Mouse (Mus musculus) neural tube, embryonic 13.5 days (tissue): Measurements from ENCODE around the gene Lmna. TPM values are rescaled to one million over a fixed set of nuclear protein-coding genes. Genes with fewer than 3 reads are reported as not detected.

ENCODE experiments used
- ATAC-seq: fragments of 200-750 bp; cut with Nextera tagmentation; 2 replicates; pipeline ENCODE4 v1.8.0; 2017; ENCODE audit warnings: low read depth, mild to moderate bottlenecking, moderate TSS enrichment, moderate library complexity
- H3K27ac ChIP-seq: fragments of 300-500 bp; sonication (generic); replicated peaks from 2 replicates; pipeline ENCODE4 v1.5.1; 2015; ENCODE audit warnings: moderate library complexity, mild to moderate bottlenecking, inconsistent platforms
- H3K27me3 ChIP-seq: fragments of 300-500 bp; sonication (generic); 2 replicates; pipeline ENCODE4 v1.6.1; 2015; ENCODE audit warnings: mild to moderate bottlenecking, inconsistent platforms
- H3K36me3 ChIP-seq: fragments of 300-500 bp; sonication (generic); 2 replicates; pipeline ENCODE4 v1.6.1; 2015; ENCODE audit warnings: mild to moderate bottlenecking, inconsistent platforms
- H3K4me1 ChIP-seq: fragments of 300-500 bp; sonication (generic); replicated peaks from 2 replicates; pipeline ENCODE4 v1.6.1; 2015; ENCODE audit warnings: inconsistent platforms
- H3K4me2 ChIP-seq: fragments of 300-500 bp; sonication (generic); 2 replicates; pipeline ENCODE4 v1.6.1; 2015; ENCODE audit warnings: inconsistent platforms, mild to moderate bottlenecking, moderate library complexity
- H3K4me3 ChIP-seq: fragments of 300-500 bp; sonication (generic); 2 replicates; pipeline ENCODE4 v1.5.1; 2015; ENCODE audit warnings: mild to moderate bottlenecking, inconsistent platforms
- H3K9ac ChIP-seq: fragments of 300-500 bp; sonication (generic); 2 replicates; pipeline ENCODE4 v1.6.1; 2015; ENCODE audit warnings: moderate library complexity, mild to moderate bottlenecking, inconsistent platforms
- H3K9me3 ChIP-seq: fragments of 300-500 bp; sonication (generic); 2 replicates; pipeline ENCODE4 v1.6.1; 2016; ENCODE audit warnings: inconsistent platforms
- WGBS: fragments of 180-500 bp; shearing (Covaris S2); methylation state at CpG from one replicate; pipeline ENCODE4 v1.1.7; 2015; 5-methylcytosine and 5-hydroxymethylcytosine counted together
- polyA plus RNA-seq: library from polyadenylated mRNA; unstranded; fragments of >200 nt; fragmentation: Nextera tagmentation; extraction: Ambion mirVana; gene quantifications from 2 replicates; pipeline ENCODE4 v1.2.1, GENCODE M21; 2015

The Lmna gene
- polyA plus RNA-seq, 1 experiment from 2014 or later = 41.9 TPM

GRCm38 (mm10) chr3:88512896-88513545 lies 3.3 kb upstream of the Lmna start:
- Histone ChIP-seq H3K9ac (0 out of 2 replicates have a peak overlapping the region, but pooled peaks have one; percentile 31), H3K4me1 (peaks cover 45% of the 10 kb centered on the region), H3K4me3 (no peak overlapping the region), H3K9me3 (no peaks in the 10 kb centered on the region), H3K27me3 (no peaks in the 10 kb centered on the region), H3K4me2 (no peak overlapping the region), H3K27ac (peak overlapping the region; percentile 9; the same call in 1 of the 2 replicates), H3K36me3 (no peaks in the 10 kb centered on the region)
- no peak for ATAC-seq
- WGBS = 41% methylated on average over 14 of the region's 15 CpGs

- Histone ChIP-seq H3K27ac (peak overlapping the region; percentile 9; the same call in 1 of the 2 replicates), H3K27me3 (no peaks in the 10 kb centered on the region), H3K4me1 (peaks cover 45% of the 10 kb centered on the region), H3K36me3 (no peaks in the 10 kb centered on the region), H3K4me3 (no peak overlapping the region), H3K9me3 (no peaks in the 10 kb centered on the region), H3K9ac (0 out of 2 replicates have a peak overlapping the region, but pooled peaks have one; percentile 31), H3K4me2 (no peak overlapping the region)
- WGBS = 36% methylated on average over 6 of the region's 6 CpGs
- ATAC-seq = no peak
Observed at GRCm38 (mm10) chr3:88512141-88512895, 2.6 kb upstream of the Lmna start.

- WGBS = 66% methylated on average over 4 of the region's 4 CpGs
- Histone ChIP-seq H3K4me3 (no peak overlapping the region), H3K27ac (no peak overlapping the region), H3K4me2 (no peak overlapping the region), H3K36me3 (no peaks in the 10 kb centered on the region), H3K9me3 (no peaks in the 10 kb centered on the region), H3K9ac (no peak overlapping the region; the same call in 1 of the 2 replicates), H3K4me1 (peaks cover 45% of the 10 kb centered on the region), H3K27me3 (no peaks in the 10 kb centered on the region)
- no peak for ATAC-seq
Observed at GRCm38 (mm10) chr3:88511559-88511958, 1.8 kb upstream of the Lmna start.

- Histone ChIP-seq H3K4me2 (peak overlapping the region; percentile 59), H3K27ac (peak overlapping the region; percentile 92), H3K27me3 (no peaks in the 10 kb centered on the region), H3K9ac (peak overlapping the region; percentile 69), H3K4me1 (peaks cover 45% of the 10 kb centered on the region), H3K36me3 (no peaks in the 10 kb centered on the region), H3K4me3 (peak overlapping the region; percentile 36), H3K9me3 (no peaks in the 10 kb centered on the region)
- ATAC-seq = no peak; the same call in 1 of the 2 replicates
- WGBS = 51% methylated on average over 13 of the region's 13 CpGs
Observed at GRCm38 (mm10) chr3:88510421-88511289, 899 bp upstream of the Lmna start.

DNA sequence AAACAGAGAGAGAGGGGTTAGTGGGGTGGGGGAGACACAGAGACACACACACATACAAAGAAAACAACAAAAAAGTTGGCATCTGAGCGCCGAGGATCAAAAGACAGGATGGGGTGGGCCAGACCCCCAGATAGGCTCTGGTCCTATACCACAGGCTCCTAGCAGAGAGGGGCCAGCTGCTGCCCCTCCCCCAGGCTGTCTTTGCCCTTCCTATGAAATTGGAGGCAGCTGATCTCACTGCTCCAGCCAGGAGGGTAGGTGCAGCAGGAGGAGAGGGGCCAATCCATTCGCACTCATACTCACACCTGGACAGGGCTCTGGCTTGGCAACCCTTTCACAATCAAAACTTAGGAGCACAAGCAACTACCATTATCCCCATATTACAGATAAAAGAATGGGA lies 506 bp downstream of the Lmna start:
- Histone ChIP-seq H3K4me3 (peak overlapping the region; percentile 36), H3K9me3 (no peaks in the 10 kb centered on the region), H3K4me1 (peaks cover 43% of the 10 kb centered on the region), H3K27ac (peak overlapping the region; percentile 92), H3K4me2 (peak overlapping the region; percentile 59), H3K9ac (peak overlapping the region; percentile 69), H3K36me3 (no peaks in the 10 kb centered on the region), H3K27me3 (peaks cover 2% of the 10 kb centered on the region)
- WGBS = 58% methylated on average over 3 of the region's 3 CpGs
- peak; percentile 10; the same call in 1 of the 2 replicates for ATAC-seq

DNA sequence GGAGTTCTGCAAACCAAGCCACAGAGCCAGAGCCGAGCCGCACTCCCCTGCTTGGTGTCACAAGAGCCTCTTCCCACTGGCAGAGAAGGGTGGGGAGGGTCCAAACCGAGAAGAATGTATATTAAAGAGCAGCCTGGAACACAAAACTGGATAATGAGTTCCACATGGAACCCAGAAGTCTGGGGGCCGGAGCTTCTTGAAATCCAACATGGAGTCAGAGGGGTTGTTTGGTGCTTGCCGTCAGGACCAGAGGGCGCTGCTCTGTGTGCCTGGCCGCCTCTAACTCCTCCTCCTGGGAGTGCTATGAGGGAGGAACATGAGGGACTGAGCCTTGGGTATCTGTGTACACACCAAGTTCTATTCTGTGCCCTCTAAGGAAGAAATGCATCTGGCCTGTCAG lies 4.0 kb downstream of the Lmna start:
- ATAC-seq = no peak
- 43% methylated on average over 7 of the region's 7 CpGs for WGBS

DNA sequence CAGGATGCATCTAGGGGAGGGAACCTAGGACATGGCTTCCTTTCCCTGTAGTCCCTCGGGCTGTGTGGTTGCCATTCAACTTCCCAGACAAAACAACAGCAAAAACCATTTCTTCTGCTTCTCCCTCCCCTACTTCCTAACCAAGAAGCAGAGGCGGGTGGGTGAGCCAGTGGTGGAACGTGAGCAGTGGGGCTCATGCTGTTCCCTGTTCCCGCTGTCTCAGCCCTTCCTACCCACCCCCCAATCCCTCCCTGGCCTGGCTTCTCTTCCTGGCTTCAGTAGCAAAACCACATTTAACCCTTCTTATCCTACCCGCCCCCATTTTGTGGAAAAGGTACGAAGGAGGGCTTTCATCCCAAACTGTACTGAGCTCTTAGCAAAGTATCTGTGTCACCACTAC lies 4.7 kb downstream of the Lmna start:
- Histone ChIP-seq H3K27me3 (peaks cover 28% of the 10 kb centered on the region), H3K9ac (no peak overlapping the region), H3K36me3 (no peaks in the 10 kb centered on the region), H3K4me3 (no peak overlapping the region), H3K4me1 (peaks cover 42% of the 10 kb centered on the region), H3K4me2 (no peak overlapping the region), H3K9me3 (no peaks in the 10 kb centered on the region), H3K27ac (no peak overlapping the region)
- 76% methylated on average over 6 of the region's 6 CpGs for WGBS
- no peak for ATAC-seq

More for the DNA sequence above, 4.0 kb downstream of the Lmna start:
- peaks cover 46% of the 10 kb centered on the region for H3K4me1 ChIP-seq
- no peaks in the 10 kb centered on the region for H3K9me3 ChIP-seq
- H3K9ac ChIP-seq = no peak overlapping the region
- no peaks in the 10 kb centered on the region for H3K36me3 ChIP-seq
- H3K4me2 ChIP-seq = no peak overlapping the region
- H3K27ac ChIP-seq = no peak overlapping the region
- H3K4me3 ChIP-seq = no peak overlapping the region
- H3K27me3 ChIP-seq = peaks cover 26% of the 10 kb centered on the region

DNA sequence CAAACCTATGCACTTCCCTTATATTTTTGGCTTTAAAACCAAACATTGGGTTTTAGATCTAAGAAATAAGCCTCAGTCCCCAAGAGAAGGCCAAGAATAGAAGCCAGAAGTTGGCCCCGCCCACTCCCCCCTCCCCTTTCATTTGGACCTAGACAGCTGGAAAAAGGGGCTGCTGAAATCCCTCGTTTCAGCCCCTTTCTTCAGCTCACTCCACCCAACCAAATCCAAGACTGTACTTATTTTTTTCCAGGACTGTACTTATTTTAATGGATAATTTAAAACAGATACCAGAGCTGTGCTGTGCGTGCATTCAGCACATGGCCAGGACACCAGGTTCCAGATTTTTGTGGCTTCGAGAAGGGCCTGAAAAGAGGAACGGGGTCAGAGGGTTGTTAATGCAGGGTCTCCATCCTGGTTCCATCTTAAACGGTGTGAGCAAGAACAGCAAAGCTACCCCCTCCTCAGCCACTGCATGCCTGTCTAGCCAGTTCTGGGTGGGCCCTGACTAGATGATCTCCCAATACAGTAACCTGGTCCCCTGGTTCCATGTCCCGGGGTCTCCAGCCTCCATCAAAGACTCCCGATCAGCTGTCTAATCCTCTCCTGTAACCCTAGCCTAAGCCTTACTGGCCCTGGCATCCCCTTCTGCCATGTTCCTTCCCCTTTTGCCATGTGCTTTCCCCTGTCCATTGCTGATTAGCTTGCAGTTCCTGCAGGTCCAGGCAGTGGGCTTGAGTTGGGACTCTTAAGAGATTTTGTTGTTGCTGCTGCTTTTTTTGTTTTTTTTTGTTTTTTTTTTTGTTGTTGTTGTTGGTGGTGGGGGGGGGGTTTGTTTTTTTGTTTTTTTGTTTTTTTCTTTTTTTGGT lies 5.6 kb downstream of the Lmna start:
- peaks cover 28% of the 10 kb centered on the region for H3K27me3 ChIP-seq
- peak overlapping the region; percentile 98 for H3K4me2 ChIP-seq
- peaks cover 32% of the 10 kb centered on the region for H3K4me1 ChIP-seq
- WGBS = 49% methylated on average over 8 of the region's 8 CpGs
- no peak overlapping the region for H3K27ac ChIP-seq
- no peak overlapping the region for H3K4me3 ChIP-seq
- no peaks in the 10 kb centered on the region for H3K36me3 ChIP-seq
- no peak for ATAC-seq
- no peaks in the 10 kb centered on the region for H3K9me3 ChIP-seq
- H3K9ac ChIP-seq = no peak overlapping the region

GRCm38 (mm10) chr3:88503505-88503863 lies 6.3 kb downstream of the Lmna start:
- Histone ChIP-seq H3K27me3 (peaks cover 28% of the 10 kb centered on the region), H3K27ac (peak overlapping the region; percentile 56; the same call in 1 of the 2 replicates), H3K36me3 (no peaks in the 10 kb centered on the region), H3K9ac (peak overlapping the region; percentile 88; the same call in 1 of the 2 replicates), H3K4me2 (peak overlapping the region; percentile 98), H3K4me3 (peak overlapping the region; percentile 81), H3K4me1 (peaks cover 32% of the 10 kb centered on the region), H3K9me3 (no peaks in the 10 kb centered on the region)
- 21% methylated on average over 4 of the region's 4 CpGs for WGBS
- 0 out of 2 replicates have a peak, but pooled peaks have one; percentile 21 for ATAC-seq

DNA sequence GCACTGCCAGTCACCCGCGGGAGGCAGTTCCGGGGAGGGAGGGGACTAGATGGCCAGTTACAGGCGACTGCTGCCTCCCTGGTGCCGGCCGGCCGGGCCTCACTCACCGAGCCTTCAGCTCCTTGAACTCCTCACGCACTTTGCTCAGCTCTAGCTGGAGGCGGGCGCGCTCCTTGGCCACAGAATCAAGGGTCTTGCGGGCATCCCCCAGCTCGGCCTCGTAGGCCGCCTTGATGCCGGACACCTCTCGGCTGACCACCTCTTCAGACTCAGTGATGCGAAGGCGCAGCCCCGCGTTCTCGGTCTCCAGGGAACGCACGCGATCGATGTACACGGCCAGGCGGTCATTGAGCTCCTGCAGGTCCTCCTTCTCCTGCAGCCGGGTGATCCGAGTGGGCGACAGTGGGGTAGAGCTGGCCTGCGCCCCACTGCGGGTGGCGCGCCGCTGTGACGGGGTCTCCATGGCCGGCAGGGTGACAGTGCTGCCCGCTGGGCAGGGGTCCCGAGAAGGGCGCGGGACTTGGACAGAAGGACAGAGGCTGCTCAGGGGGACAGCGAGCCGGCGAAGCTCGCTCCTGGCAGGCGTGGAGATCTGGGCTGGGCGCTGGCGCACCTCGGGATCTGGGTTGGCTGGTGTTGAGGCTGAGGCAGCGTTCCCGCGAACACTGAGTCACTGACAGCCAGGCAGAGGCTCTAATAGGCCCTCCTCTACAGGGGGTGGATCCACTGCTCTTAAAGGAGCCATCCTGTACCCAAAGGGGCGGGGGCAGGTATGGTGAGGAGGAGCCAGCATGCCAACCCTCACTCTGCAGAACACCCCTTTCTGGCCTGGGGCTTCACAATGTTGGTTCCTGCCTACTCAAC lies 6.9 kb downstream of the Lmna start:
- Histone ChIP-seq H3K27ac (peak overlapping the region; percentile 56; the same call in 1 of the 2 replicates), H3K9me3 (no peaks in the 10 kb centered on the region), H3K4me2 (peak overlapping the region; percentile 98), H3K9ac (peak overlapping the region; percentile 88), H3K4me3 (peak overlapping the region; percentile 81), H3K36me3 (no peaks in the 10 kb centered on the region), H3K4me1 (peaks cover 32% of the 10 kb centered on the region), H3K27me3 (peaks cover 28% of the 10 kb centered on the region)
- WGBS = under 1% methylated on average over 55 of the region's 55 CpGs
- ATAC-seq = peak; percentile 91
